Mouse (Mus musculus) testis, postnatal 14 days (tissue): ENCODE results near the gene Tnpo1.
"Not testable (repeated sequence)": the region's sequence is repeated elsewhere in the genome, so short reads cannot be mapped to it uniquely, and the experiment has no call there.

ENCODE experiments used
- DNase-seq: peaks from one replicate; pipeline ENCODE4 v3.0.0; 2021; ENCODE audit warnings: low spot score

The Tnpo1 gene

GRCm38 (mm10) chr13:98890137-98890870 is 35.9 kb downstream of the Tnpo1 start:
- peak; percentile 80 for DNase-seq

GRCm38 (mm10) chr13:98889211-98889610 is 37.0 kb downstream of the Tnpo1 start:
- DNase-seq: no peak

- no peak for DNase-seq
These were observed 42.4 kb downstream of the Tnpo1 start for GRCm38 (mm10) chr13:98883774-98884173.

GRCm38 (mm10) chr13:98881991-98882390 is 44.2 kb downstream of the Tnpo1 start:
- no peak for DNase-seq

GRCm38 (mm10) chr13:98880336-98880735 is 45.8 kb downstream of the Tnpo1 start:
- DNase-seq: no peak

- DNase-seq: no peak
These were observed 46.8 kb downstream of the Tnpo1 start for GRCm38 (mm10) chr13:98879422-98879821.

- no peak for DNase-seq
These were observed 49.0 kb downstream of the Tnpo1 start for GRCm38 (mm10) chr13:98877165-98877564.

- DNase-seq: no peak
These were observed 51.5 kb downstream of the Tnpo1 start for GRCm38 (mm10) chr13:98874727-98875126.

GRCm38 (mm10) chr13:98872273-98872847 is 53.8 kb downstream of the Tnpo1 start:
- no peak for DNase-seq

- no peak for DNase-seq
These were observed 54.9 kb downstream of the Tnpo1 start for GRCm38 (mm10) chr13:98871263-98871662.

GRCm38 (mm10) chr13:98868236-98868923 is 57.8 kb downstream of the Tnpo1 start:
- DNase-seq: no peak

GRCm38 (mm10) chr13:98867810-98868209 is 58.4 kb downstream of the Tnpo1 start:
- no peak for DNase-seq

GRCm38 (mm10) chr13:98855291-98855690 is 70.9 kb downstream of the Tnpo1 start:
- no peak for DNase-seq

- no peak for DNase-seq
These were observed 80.4 kb downstream of the Tnpo1 start for GRCm38 (mm10) chr13:98845794-98846193.

GRCm38 (mm10) chr13:98836423-98837088 is 89.6 kb downstream of the Tnpo1 start:
- DNase-seq: no peak

- no peak for DNase-seq
These were observed 90.4 kb downstream of the Tnpo1 start for GRCm38 (mm10) chr13:98835740-98836139.

- DNase-seq: no peak
These were observed 91.5 kb downstream of the Tnpo1 start for GRCm38 (mm10) chr13:98834723-98835122.

GRCm38 (mm10) chr13:98834199-98834598 is 92.0 kb downstream of the Tnpo1 start:
- no peak for DNase-seq

- no peak for DNase-seq
These were observed 93.4 kb downstream of the Tnpo1 start for GRCm38 (mm10) chr13:98832451-98833450.

- DNase-seq: not testable (repeated sequence)
These were observed 97.2 kb downstream of the Tnpo1 start for GRCm38 (mm10) chr13:98829026-98829425.

- no peak for DNase-seq
These were observed 100.6 kb downstream of the Tnpo1 start for GRCm38 (mm10) chr13:98825574-98825973.
